Mouse (Mus musculus): ENCODE data around the gene Mrpl48. TPM values are rescaled to one million over a fixed set of nuclear protein-coding genes. Genes with fewer than 3 reads are reported as not detected.

The Mrpl48 gene
- polyA plus RNA-seq, 1 experiment from 2014 or later, result 66.9 TPM

DNA sequence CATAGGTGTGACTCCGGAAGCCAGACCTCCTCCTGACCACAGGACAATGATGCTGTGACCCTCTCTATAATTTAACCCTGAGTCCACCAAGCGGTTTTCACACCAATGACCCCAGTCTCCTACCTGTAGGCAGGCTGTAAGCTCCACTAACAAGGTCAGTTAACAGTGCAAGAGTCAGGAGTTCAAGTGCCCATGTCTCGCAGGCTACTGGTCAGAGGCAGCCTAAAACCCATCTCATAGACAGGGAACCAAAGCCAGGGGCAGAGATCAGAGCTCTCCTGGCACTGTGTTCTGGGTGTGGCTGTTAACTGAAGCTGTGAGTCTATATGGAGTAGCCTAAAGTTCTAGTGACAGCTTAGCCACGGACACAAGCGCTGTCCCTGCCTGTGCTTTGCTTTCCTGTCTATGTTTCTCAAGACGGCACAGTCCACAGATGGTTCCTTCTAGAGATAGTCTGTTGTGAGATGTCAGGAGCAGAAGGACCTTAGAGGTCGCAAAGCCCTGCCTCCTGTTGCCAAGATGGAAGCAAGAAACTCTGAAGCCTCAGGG is 105.7 kb downstream of the Mrpl48 start:
- H3K9me3 ChIP-seq (ENCODE audit: control insufficient read depth, low read length), result no peaks in the 10 kb centered on the region
- no peak overlapping the region for H3K4me3 ChIP-seq (ENCODE audit: low read depth, low read length)
- H3K4me2 ChIP-seq (ENCODE audit: low read depth, severe bottlenecking), result no peak overlapping the region
- no peak overlapping the region for H3K27ac ChIP-seq (replicated peaks; ENCODE audit: low read depth, low read length)
- H3K27me3 ChIP-seq (ENCODE audit: control insufficient read depth, insufficient read depth, low read length), result no peaks in the 10 kb centered on the region
- DNase-seq (ENCODE audit: low spot score) (no peak), ATAC-seq (ENCODE audit: insufficient number of reproducible peaks, low FRiP score, low TSS enrichment, low read depth) (no peak)
- H3K36me3 ChIP-seq (ENCODE audit: control insufficient read depth, insufficient read depth, low read length), result no peaks in the 10 kb centered on the region; the same call in 1 of the 2 replicates
- 82% methylated on average over 7 of the region's 7 CpGs for WGBS
- H3K4me1 ChIP-seq (ENCODE audit: control insufficient read depth, insufficient read depth, low read length), result no peaks in the 10 kb centered on the region
- no peak overlapping the region for H3K9ac ChIP-seq (ENCODE audit: low read length)

GRCm38 (mm10) chr7:100501844-100502373 is 106.2 kb downstream of the Mrpl48 start:
- ATAC-seq (ENCODE audit: insufficient number of reproducible peaks, low FRiP score, low TSS enrichment, low read depth) (no peak), DNase-seq (ENCODE audit: low spot score) (no peak)
- H3K9ac ChIP-seq (ENCODE audit: low read length), result no peak overlapping the region
- H3K9me3 ChIP-seq (ENCODE audit: control insufficient read depth, low read length), result no peaks in the 10 kb centered on the region
- no peak overlapping the region for H3K4me3 ChIP-seq (ENCODE audit: low read depth, low read length)
- WGBS, result 55% methylated on average over 2 of the region's 2 CpGs
- H3K27ac ChIP-seq (replicated peaks; ENCODE audit: low read depth, low read length), result no peak overlapping the region
- no peak overlapping the region for H3K4me2 ChIP-seq (ENCODE audit: low read depth, severe bottlenecking)
- peaks cover 2% of the 10 kb centered on the region; the same call in 1 of the 2 replicates for H3K36me3 ChIP-seq (ENCODE audit: control insufficient read depth, insufficient read depth, low read length)
- H3K4me1 ChIP-seq (ENCODE audit: control insufficient read depth, insufficient read depth, low read length), result peaks cover under 1% of the 10 kb centered on the region; the same call in 1 of the 2 replicates
- no peaks in the 10 kb centered on the region for H3K27me3 ChIP-seq (ENCODE audit: control insufficient read depth, insufficient read depth, low read length)

GRCm38 (mm10) chr7:100501027-100501843 is 106.9 kb downstream of the Mrpl48 start:
- Histone ChIP-seq H3K4me3 (ENCODE audit: low read depth, low read length) (no peak overlapping the region), H3K9ac (ENCODE audit: low read length) (no peak overlapping the region), H3K4me2 (ENCODE audit: low read depth, severe bottlenecking) (no peak overlapping the region), H3K36me3 (ENCODE audit: control insufficient read depth, insufficient read depth, low read length) (peaks cover 7% of the 10 kb centered on the region; the same call in 1 of the 2 replicates), H3K27ac (replicated peaks; ENCODE audit: low read depth, low read length) (no peak overlapping the region), H3K9me3 (ENCODE audit: control insufficient read depth, low read length) (no peaks in the 10 kb centered on the region), H3K27me3 (ENCODE audit: control insufficient read depth, insufficient read depth, low read length) (no peaks in the 10 kb centered on the region), H3K4me1 (ENCODE audit: control insufficient read depth, insufficient read depth, low read length) (peaks cover 5% of the 10 kb centered on the region; the same call in 1 of the 2 replicates)
- WGBS, result 71% methylated on average over 6 of the region's 6 CpGs
- ATAC-seq (ENCODE audit: insufficient number of reproducible peaks, low FRiP score, low TSS enrichment, low read depth) (no peak), DNase-seq (ENCODE audit: low spot score) (no peak)

DNA sequence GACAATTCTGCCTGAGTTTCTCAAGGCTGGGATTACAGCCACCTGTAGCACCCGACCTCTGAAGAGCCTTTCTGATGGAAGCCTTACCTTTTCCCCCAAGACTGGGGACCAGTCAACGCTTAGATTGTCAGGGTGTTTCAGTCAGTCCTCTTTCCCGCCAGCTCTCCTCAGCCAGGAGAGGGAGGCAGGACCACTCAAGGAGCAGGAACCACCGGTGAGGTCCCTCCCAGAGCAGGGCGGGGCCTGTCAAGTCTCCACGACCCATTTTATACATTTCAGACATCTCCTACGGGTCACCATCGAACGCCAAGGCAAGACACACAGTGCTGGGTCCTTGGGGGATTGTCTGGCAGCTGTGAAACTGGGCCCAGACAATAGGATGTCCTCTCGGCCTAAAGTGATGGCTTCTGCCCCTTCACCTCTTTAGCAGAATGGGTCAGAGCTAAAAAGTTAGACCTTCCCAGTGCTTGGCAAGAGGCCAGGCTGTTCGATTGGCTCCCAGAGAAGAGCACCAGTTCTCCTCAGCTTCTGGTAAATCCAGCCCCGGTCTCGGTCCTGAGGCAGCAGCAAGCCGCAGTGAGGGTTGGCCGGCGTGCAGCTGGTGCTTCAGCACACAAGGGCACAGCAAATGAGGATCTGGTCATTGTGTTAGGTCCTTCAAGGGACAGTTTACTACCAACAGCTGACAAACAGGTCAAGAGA is 107.7 kb downstream of the Mrpl48 start:
- no peak overlapping the region for H3K4me3 ChIP-seq (ENCODE audit: low read depth, low read length)
- no peak overlapping the region for H3K27ac ChIP-seq (replicated peaks; ENCODE audit: low read depth, low read length)
- no peak overlapping the region for H3K4me2 ChIP-seq (ENCODE audit: low read depth, severe bottlenecking)
- H3K27me3 ChIP-seq (ENCODE audit: control insufficient read depth, insufficient read depth, low read length), result no peaks in the 10 kb centered on the region
- WGBS, result 79% methylated on average over 16 of the region's 16 CpGs
- no peak overlapping the region for H3K9ac ChIP-seq (ENCODE audit: low read length)
- peaks cover 12% of the 10 kb centered on the region for H3K4me1 ChIP-seq (ENCODE audit: control insufficient read depth, insufficient read depth, low read length)
- DNase-seq (ENCODE audit: low spot score) (no peak), ATAC-seq (ENCODE audit: insufficient number of reproducible peaks, low FRiP score, low TSS enrichment, low read depth) (no peak)
- H3K36me3 ChIP-seq (ENCODE audit: control insufficient read depth, insufficient read depth, low read length), result peaks cover 7% of the 10 kb centered on the region; the same call in 1 of the 2 replicates
- H3K9me3 ChIP-seq (ENCODE audit: control insufficient read depth, low read length), result no peaks in the 10 kb centered on the region

DNA sequence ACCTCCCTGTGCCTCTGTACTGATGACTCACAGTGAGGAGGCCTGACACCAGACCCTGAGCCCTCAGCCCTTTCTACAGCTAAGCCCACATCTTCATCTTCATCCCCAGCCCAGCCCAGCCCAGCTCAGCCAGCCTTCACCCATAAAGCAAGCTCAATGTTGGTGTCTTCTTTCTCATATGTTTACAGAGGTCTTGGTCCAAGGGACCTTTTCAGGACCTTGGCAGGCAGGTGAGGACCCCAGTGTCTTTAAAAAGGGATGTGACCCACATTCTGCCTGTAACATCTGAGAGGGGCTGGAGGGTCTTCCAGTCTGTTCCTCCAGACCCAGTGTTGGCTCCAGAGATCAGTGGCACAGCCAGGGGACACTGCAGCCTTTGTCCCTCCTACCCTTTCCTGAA is 108.6 kb downstream of the Mrpl48 start:
- Histone ChIP-seq H3K27me3 (ENCODE audit: control insufficient read depth, insufficient read depth, low read length) (no peaks in the 10 kb centered on the region), H3K9me3 (ENCODE audit: control insufficient read depth, low read length) (no peaks in the 10 kb centered on the region), H3K27ac (replicated peaks; ENCODE audit: low read depth, low read length) (no peak overlapping the region), H3K4me2 (ENCODE audit: low read depth, severe bottlenecking) (no peak overlapping the region), H3K9ac (ENCODE audit: low read length) (no peak overlapping the region), H3K4me1 (ENCODE audit: control insufficient read depth, insufficient read depth, low read length) (peaks cover 22% of the 10 kb centered on the region), H3K4me3 (ENCODE audit: low read depth, low read length) (no peak overlapping the region), H3K36me3 (ENCODE audit: control insufficient read depth, insufficient read depth, low read length) (peaks cover 7% of the 10 kb centered on the region; the same call in 1 of the 2 replicates)
- DNase-seq (ENCODE audit: low spot score), result no peak
- ATAC-seq (ENCODE audit: insufficient number of reproducible peaks, low FRiP score, low TSS enrichment, low read depth), result no peak

GRCm38 (mm10) chr7:100497982-100498381 is 110.1 kb downstream of the Mrpl48 start:
- no peak for ATAC-seq (ENCODE audit: insufficient number of reproducible peaks, low FRiP score, low TSS enrichment, low read depth)
- no peak overlapping the region for H3K4me2 ChIP-seq (ENCODE audit: low read depth, severe bottlenecking)
- no peaks in the 10 kb centered on the region for H3K9me3 ChIP-seq (ENCODE audit: control insufficient read depth, low read length)
- H3K9ac ChIP-seq (ENCODE audit: low read length), result no peak overlapping the region
- WGBS, result 93% methylated on average over 13 of the region's 13 CpGs
- DNase-seq (ENCODE audit: low spot score), result no peak
- H3K4me3 ChIP-seq (ENCODE audit: low read depth, low read length), result no peak overlapping the region
- no peak overlapping the region for H3K27ac ChIP-seq (replicated peaks; ENCODE audit: low read depth, low read length)
- peaks cover 33% of the 10 kb centered on the region for H3K4me1 ChIP-seq (ENCODE audit: control insufficient read depth, insufficient read depth, low read length)
- peaks cover 7% of the 10 kb centered on the region; the same call in 1 of the 2 replicates for H3K36me3 ChIP-seq (ENCODE audit: control insufficient read depth, insufficient read depth, low read length)
- H3K27me3 ChIP-seq (ENCODE audit: control insufficient read depth, insufficient read depth, low read length), result no peaks in the 10 kb centered on the region

DNA sequence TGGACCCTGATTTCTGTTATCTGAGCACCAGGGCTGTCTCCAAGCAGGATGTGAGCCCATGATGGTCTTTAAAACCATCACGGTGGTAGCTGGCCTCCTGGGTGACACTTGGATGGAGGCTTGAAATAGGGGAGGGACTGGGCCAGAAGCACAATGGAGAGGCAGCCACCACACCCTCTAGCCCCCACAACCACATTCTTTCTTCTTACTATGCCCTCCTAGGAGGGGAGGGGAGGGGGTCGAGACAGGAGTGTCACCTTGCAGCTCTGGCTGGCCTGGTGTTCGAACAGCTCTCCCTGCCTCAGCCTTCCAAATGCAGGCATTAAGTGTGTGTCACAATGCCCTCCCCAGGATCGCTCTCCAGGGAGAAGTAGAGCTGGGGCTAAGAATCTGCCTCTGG is 110.7 kb downstream of the Mrpl48 start:
- whole genome bisulfite sequencing, result 87% methylated on average over 4 of the region's 4 CpGs
- Histone ChIP-seq H3K27ac (replicated peaks; ENCODE audit: low read depth, low read length) (no peak overlapping the region), H3K4me1 (ENCODE audit: control insufficient read depth, insufficient read depth, low read length) (peaks cover 35% of the 10 kb centered on the region)

DNA sequence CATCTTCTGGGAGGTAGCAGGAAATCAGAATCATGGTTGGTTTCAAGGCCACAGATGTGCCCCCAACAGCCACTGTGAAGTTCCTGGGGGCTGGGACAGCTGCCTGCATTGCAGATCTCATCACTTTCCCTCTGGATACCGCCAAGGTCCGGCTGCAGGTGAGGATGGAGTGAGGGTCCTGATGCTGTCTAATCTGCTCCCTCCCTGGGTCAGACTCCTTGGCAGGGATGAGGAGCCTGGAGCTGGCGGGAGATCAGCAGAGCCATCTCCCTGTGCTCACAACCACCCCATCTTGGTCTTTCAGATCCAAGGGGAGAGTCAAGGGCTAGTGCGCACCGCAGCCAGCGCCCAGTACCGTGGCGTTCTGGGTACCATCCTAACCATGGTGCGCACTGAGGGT is 111.3 kb downstream of the Mrpl48 start:
- no peak for DNase-seq (ENCODE audit: low spot score)
- ATAC-seq (ENCODE audit: insufficient number of reproducible peaks, low FRiP score, low TSS enrichment, low read depth), result no peak
- no peaks in the 10 kb centered on the region for H3K9me3 ChIP-seq (ENCODE audit: control insufficient read depth, low read length)
- peaks cover 35% of the 10 kb centered on the region for H3K4me1 ChIP-seq (ENCODE audit: control insufficient read depth, insufficient read depth, low read length)
- H3K36me3 ChIP-seq (ENCODE audit: control insufficient read depth, insufficient read depth, low read length), result peaks cover 7% of the 10 kb centered on the region; the same call in 1 of the 2 replicates
- 95% methylated on average over 9 of the region's 9 CpGs for WGBS
- no peak overlapping the region for H3K4me2 ChIP-seq (ENCODE audit: low read depth, severe bottlenecking)
- no peaks in the 10 kb centered on the region for H3K27me3 ChIP-seq (ENCODE audit: control insufficient read depth, insufficient read depth, low read length)
- no peak overlapping the region; the same call in 1 of the 2 replicates for H3K9ac ChIP-seq (ENCODE audit: low read length)
- no peak overlapping the region for H3K27ac ChIP-seq (replicated peaks; ENCODE audit: low read depth, low read length)
- no peak overlapping the region for H3K4me3 ChIP-seq (ENCODE audit: low read depth, low read length)

More for the DNA sequence above, 110.7 kb downstream of the Mrpl48 start:
- H3K9me3 ChIP-seq (ENCODE audit: control insufficient read depth, low read length), result no peaks in the 10 kb centered on the region
- no peak overlapping the region for H3K4me2 ChIP-seq (ENCODE audit: low read depth, severe bottlenecking)
- peaks cover 7% of the 10 kb centered on the region; the same call in 1 of the 2 replicates for H3K36me3 ChIP-seq (ENCODE audit: control insufficient read depth, insufficient read depth, low read length)
- H3K9ac ChIP-seq (ENCODE audit: low read length), result no peak overlapping the region
- H3K27me3 ChIP-seq (ENCODE audit: control insufficient read depth, insufficient read depth, low read length), result no peaks in the 10 kb centered on the region
- no peak for DNase-seq (ENCODE audit: low spot score)
- ATAC-seq (ENCODE audit: insufficient number of reproducible peaks, low FRiP score, low TSS enrichment, low read depth), result no peak
- no peak overlapping the region; the same call in 1 of the 2 replicates for H3K4me3 ChIP-seq (ENCODE audit: low read depth, low read length)
